Mouse (Mus musculus) neural tube, embryonic 11.5 days (tissue): ENCODE results near the gene Dnah5. TPM values are rescaled to one million over a fixed set of nuclear protein-coding genes. Genes with fewer than 3 reads are reported as not detected.

Experiments used
- ATAC-seq: fragments of 200-750 bp; cut with Nextera tagmentation; 2 replicates; pipeline ENCODE4 v1.8.0; 2017; ENCODE audit warnings: moderate number of reproducible peaks, mild to moderate bottlenecking, moderate TSS enrichment, moderate library complexity; ENCODE audit not compliant: insufficient read depth, low FRiP score, low TSS enrichment
- DNase-seq: peaks from one replicate; pipeline ENCODE4 v3.0.0-alpha.2; 2015; ENCODE audit warnings: low spot score
- H3K27ac ChIP-seq: fragments of 300-500 bp; sonication (generic); 2 replicates; pipeline ENCODE4 v1.5.1; 2014; ENCODE audit warnings: low read depth, mild to moderate bottlenecking, low read length
- H3K27me3 ChIP-seq: fragments of 300-500 bp; sonication (generic); 2 replicates; pipeline ENCODE4 v1.6.1; 2014; ENCODE audit warnings: mild to moderate bottlenecking, low read length, mixed read lengths; ENCODE audit not compliant: control insufficient read depth, insufficient read depth
- H3K36me3 ChIP-seq: fragments of 300-500 bp; sonication (generic); 2 replicates; pipeline ENCODE4 v1.6.1; 2014; ENCODE audit warnings: mild to moderate bottlenecking, low read length, moderate library complexity, mixed read lengths; ENCODE audit not compliant: control insufficient read depth, insufficient read depth
- H3K4me1 ChIP-seq: fragments of 300-500 bp; sonication (generic); 2 replicates; pipeline ENCODE4 v1.6.1; 2014; ENCODE audit warnings: low read length, mixed read lengths; ENCODE audit not compliant: control insufficient read depth, insufficient read depth
- H3K4me2 ChIP-seq: fragments of 300-500 bp; sonication (generic); 2 replicates; pipeline ENCODE4 v1.6.1; 2014; ENCODE audit warnings: low read depth, mild to moderate bottlenecking, moderate library complexity
- H3K4me3 ChIP-seq: fragments of 300-500 bp; sonication (generic); 2 replicates; pipeline ENCODE4 v1.5.1; 2014; ENCODE audit warnings: low read depth, low read length
- H3K9ac ChIP-seq: fragments of 300-500 bp; sonication (generic); 2 replicates; pipeline ENCODE4 v1.6.1; 2014; ENCODE audit warnings: mild to moderate bottlenecking, low read length
- H3K9me3 ChIP-seq: fragments of 300-500 bp; sonication (generic); 2 replicates; pipeline ENCODE4 v1.6.1; 2016; ENCODE audit warnings: low read length; ENCODE audit not compliant: control insufficient read depth
- WGBS: fragments of 180-500 bp; shearing (Covaris S2); extraction: QIAGEN DNeasy Blood & Tissue Kit; methylation state at CpG from one replicate; pipeline ENCODE4 v1.1.7; 2014; 5-methylcytosine and 5-hydroxymethylcytosine counted together
- polyA plus RNA-seq: library from polyadenylated mRNA; unstranded; fragments of >200 nt; fragmentation: Nextera tagmentation; extraction: Ambion mirVana; gene quantifications from 2 replicates; pipeline ENCODE4 v1.2.1, GENCODE M21; 2014

The Dnah5 gene
- polyA plus RNA-seq, 1 experiment from 2014 or later: 0.11 TPM

DNA sequence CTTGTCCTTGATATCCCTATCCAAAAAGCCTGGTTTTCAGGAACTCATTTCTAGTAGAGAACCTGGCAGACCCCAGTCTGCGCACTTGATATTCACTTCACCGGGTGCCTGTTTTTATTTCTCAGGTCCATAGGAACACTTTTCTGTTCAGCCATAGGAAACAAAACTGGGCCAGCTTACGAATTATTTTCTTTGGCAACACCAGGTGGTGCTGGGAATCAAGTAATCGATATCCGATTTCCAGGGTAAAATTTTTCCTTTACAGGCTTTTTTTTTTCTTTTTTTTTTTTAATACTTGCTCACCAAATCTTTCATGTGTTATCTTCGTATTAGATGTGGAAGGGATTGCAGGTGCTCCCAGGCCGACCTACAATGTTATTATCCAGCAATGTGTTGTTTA, 119.0 kb downstream of the Dnah5 start:
- WGBS: 91% methylated on average over 7 of the region's 7 CpGs
- no peak overlapping the region for H3K27ac ChIP-seq
- H3K4me1 ChIP-seq: no peaks in the 10 kb centered on the region
- H3K27me3 ChIP-seq: no peaks in the 10 kb centered on the region
- no peak overlapping the region for H3K9ac ChIP-seq
- no peaks in the 10 kb centered on the region for H3K36me3 ChIP-seq
- H3K9me3 ChIP-seq: no peaks in the 10 kb centered on the region
- no peak for DNase-seq
- H3K4me3 ChIP-seq: no peak overlapping the region
- no peak for ATAC-seq
- no peak overlapping the region for H3K4me2 ChIP-seq

DNA sequence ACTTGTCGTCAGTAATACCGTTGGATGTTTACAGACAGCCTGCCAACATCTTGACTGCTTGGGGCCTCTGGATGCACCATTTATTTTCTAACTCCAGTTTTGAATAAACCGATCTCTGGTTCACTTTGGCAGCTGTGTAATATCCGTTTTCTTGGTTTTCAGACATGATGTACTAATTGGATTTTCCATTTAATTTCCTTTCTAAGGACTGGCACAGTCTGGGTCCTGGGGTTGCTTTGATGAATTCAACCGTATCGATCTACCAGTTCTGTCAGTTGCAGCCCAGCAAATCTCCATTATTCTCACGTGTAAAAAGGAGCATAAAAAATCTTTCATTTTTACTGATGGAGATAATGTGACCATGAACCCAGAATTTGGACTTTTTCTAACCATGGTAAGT, 123.4 kb downstream of the Dnah5 start:
- DNase-seq (no peak), ATAC-seq (no peak)
- no peak overlapping the region for H3K27ac ChIP-seq
- no peaks in the 10 kb centered on the region for H3K9me3 ChIP-seq
- H3K4me1 ChIP-seq: no peaks in the 10 kb centered on the region
- H3K4me2 ChIP-seq: no peak overlapping the region
- H3K4me3 ChIP-seq: no peak overlapping the region
- H3K36me3 ChIP-seq: no peaks in the 10 kb centered on the region
- no peaks in the 10 kb centered on the region for H3K27me3 ChIP-seq
- no peak overlapping the region for H3K9ac ChIP-seq
- 79% methylated on average over 7 of the region's 7 CpGs for WGBS

DNA sequence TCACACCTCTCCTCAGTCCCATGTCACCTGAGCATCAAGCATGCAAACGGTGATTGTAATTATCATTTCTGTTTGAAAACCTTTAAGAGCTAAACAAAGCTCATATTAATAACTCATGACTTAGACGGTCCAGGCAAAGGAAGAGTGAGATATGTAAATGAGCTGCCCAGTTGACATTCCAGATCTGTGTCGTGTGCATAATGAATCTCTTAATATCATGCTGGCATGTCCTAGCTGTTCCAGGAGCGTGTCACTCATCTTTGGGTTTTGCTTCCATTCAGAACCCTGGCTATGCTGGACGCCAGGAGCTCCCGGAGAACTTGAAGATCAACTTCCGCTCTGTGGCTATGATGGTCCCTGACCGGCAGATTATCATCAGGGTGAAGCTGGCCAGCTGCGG, 123.9 kb downstream of the Dnah5 start:
- Histone ChIP-seq H3K4me2 (no peak overlapping the region), H3K27me3 (no peaks in the 10 kb centered on the region), H3K9ac (no peak overlapping the region), H3K27ac (no peak overlapping the region), H3K4me3 (no peak overlapping the region), H3K9me3 (no peaks in the 10 kb centered on the region), H3K4me1 (no peaks in the 10 kb centered on the region), H3K36me3 (no peaks in the 10 kb centered on the region)
- ATAC-seq (no peak), DNase-seq (no peak)
- 89% methylated on average over 9 of the region's 9 CpGs for WGBS

DNA sequence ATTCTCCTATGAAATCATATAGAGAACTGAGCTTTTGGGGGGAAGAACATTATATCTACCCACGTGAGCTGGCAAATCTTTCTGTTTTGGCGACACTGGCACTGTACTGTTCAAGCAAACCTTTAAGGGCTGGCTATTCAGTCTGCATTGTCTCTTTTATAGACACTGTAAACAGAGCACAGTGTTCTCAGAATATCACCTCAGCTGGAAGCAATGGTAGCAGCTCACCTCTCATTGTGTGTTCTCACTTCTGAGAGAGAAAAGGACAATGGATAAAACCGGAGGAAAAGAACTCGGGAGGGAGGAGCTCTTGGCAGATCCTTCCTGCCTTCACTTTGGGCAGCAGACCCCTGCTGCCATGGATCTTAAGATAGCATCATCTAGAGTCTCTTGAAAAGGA, 137.6 kb downstream of the Dnah5 start:
- no peak overlapping the region for H3K4me2 ChIP-seq
- no peak for ATAC-seq
- H3K4me1 ChIP-seq: no peaks in the 10 kb centered on the region
- no peak for DNase-seq
- 31% methylated on average over 4 of the region's 4 CpGs for WGBS
- no peak overlapping the region for H3K9ac ChIP-seq
- no peaks in the 10 kb centered on the region for H3K36me3 ChIP-seq
- H3K27ac ChIP-seq: no peak overlapping the region
- H3K4me3 ChIP-seq: no peak overlapping the region
- H3K9me3 ChIP-seq: no peaks in the 10 kb centered on the region
- no peaks in the 10 kb centered on the region for H3K27me3 ChIP-seq

DNA sequence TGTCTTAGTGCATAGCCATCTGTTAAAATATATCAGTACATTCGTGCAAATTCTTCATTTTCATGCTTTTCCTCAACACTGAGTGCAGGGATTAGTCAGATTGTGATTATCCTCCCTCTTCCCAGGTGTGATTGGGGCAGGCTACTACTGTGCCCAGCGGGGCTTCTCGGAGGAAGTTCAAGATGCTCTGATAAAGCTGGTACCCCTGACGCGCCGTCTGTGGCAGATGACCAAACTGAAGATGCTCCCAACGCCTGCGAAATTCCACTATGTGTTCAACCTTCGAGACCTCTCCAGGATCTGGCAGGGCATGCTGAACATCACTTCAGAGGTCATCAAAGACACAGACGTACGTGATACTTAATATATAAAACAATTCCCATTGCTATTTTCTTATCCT, 164.0 kb downstream of the Dnah5 start:
- Histone ChIP-seq H3K27me3 (no peaks in the 10 kb centered on the region), H3K27ac (no peak overlapping the region), H3K4me3 (no peak overlapping the region), H3K9ac (no peak overlapping the region), H3K36me3 (no peaks in the 10 kb centered on the region), H3K4me1 (no peaks in the 10 kb centered on the region), H3K4me2 (no peak overlapping the region), H3K9me3 (no peaks in the 10 kb centered on the region)
- 72% methylated on average over 11 of the region's 11 CpGs for WGBS
- ATAC-seq (no peak), DNase-seq (no peak)

GRCm38 (mm10) chr15:28370431-28370830, 166.9 kb downstream of the Dnah5 start:
- Histone ChIP-seq H3K4me1 (no peaks in the 10 kb centered on the region), H3K4me3 (no peak overlapping the region), H3K9me3 (no peaks in the 10 kb centered on the region), H3K36me3 (no peaks in the 10 kb centered on the region), H3K9ac (no peak overlapping the region), H3K4me2 (no peak overlapping the region), H3K27me3 (no peaks in the 10 kb centered on the region), H3K27ac (no peak overlapping the region)
- DNase-seq: no peak
- WGBS: 86% methylated on average over 6 of the region's 6 CpGs
- ATAC-seq: no peak

DNA sequence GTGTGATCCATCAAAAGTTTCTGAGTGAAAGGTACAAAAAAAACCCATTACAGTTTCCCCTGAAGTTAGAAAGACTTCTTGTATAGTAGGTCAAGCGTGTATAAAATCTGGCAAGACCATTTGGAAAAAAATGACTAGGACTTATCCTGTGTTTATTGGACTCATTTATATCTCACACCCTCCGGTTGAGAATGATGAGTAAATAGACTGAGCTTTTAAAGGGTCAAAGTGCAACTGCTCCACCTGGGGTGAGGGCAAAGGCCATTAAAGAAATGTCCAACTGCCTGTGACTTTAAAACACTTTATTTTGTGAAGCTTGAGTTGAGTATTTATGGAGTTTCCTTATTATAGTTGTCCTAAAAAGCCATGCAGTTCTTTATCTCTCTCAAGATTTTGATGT, 168.0 kb downstream of the Dnah5 start:
- ATAC-seq: no peak
- H3K9me3 ChIP-seq: no peaks in the 10 kb centered on the region

GRCm38 (mm10) chr15:28374394-28374793, 170.8 kb downstream of the Dnah5 start:
- no peaks in the 10 kb centered on the region for H3K36me3 ChIP-seq
- DNase-seq: no peak

More for the DNA sequence above, 168.0 kb downstream of the Dnah5 start:
- Histone ChIP-seq H3K4me1 (no peaks in the 10 kb centered on the region), H3K4me2 (no peak overlapping the region), H3K27ac (no peak overlapping the region), H3K27me3 (no peaks in the 10 kb centered on the region), H3K4me3 (no peak overlapping the region), H3K36me3 (no peaks in the 10 kb centered on the region), H3K9ac (no peak overlapping the region)
- WGBS: 52% methylated on average over 2 of the region's 2 CpGs
- no peak for DNase-seq

DNA sequence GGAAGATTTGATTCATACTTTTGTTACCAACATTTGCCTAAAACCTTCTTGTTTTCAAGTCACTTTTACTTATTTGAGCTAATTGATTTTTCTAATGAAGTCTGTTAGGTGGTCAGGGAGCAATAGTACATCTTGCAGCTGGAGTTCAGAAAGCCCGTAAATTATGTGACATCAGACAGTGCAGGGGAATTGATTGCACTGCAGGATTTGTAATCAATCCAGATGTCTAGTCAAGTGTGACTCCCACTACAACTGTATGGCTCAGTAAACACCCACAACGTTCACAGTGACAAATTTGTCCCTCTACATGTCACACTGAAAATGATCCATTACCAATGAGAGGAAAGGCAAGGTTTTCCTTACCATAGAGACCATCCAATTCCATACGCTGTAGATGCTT, 177.4 kb downstream of the Dnah5 start:
- no peak for DNase-seq
- Histone ChIP-seq H3K27ac (no peak overlapping the region), H3K4me1 (no peaks in the 10 kb centered on the region), H3K36me3 (no peaks in the 10 kb centered on the region), H3K9ac (no peak overlapping the region), H3K4me2 (no peak overlapping the region), H3K4me3 (no peak overlapping the region), H3K9me3 (no peaks in the 10 kb centered on the region), H3K27me3 (no peaks in the 10 kb centered on the region)
- ATAC-seq: no peak
- WGBS: 65% methylated on average over 3 of the region's 3 CpGs

More at GRCm38 (mm10) chr15:28374394-28374793, 170.8 kb downstream of the Dnah5 start:
- no peak for ATAC-seq
- no peak overlapping the region for H3K27ac ChIP-seq
- no peak overlapping the region for H3K4me3 ChIP-seq
- no peaks in the 10 kb centered on the region for H3K4me1 ChIP-seq
- 91% methylated on average over 1 of the region's 1 CpGs for WGBS
- H3K27me3 ChIP-seq: no peaks in the 10 kb centered on the region
- H3K9ac ChIP-seq: no peak overlapping the region
- H3K4me2 ChIP-seq: no peak overlapping the region
- H3K9me3 ChIP-seq: no peaks in the 10 kb centered on the region
